Mouse (Mus musculus) brain, embryonic 18.5 days (tissue): ENCODE results near the gene Ebf4.

Source experiments
- DNase-seq: peaks from one replicate; pipeline ENCODE4 v3.0.0-alpha.2; 2012; ENCODE audit warnings: low read depth, low spot score

Gene Ebf4

GRCm38 (mm10) chr2:130294936-130295277 is at the start of gene Ebf4:
Gene Ebf4 (plus strand): TSS chr2:130295169.
- peak; percentile 37 for DNase-seq

- DNase-seq = no peak
Observed at GRCm38 (mm10) chr2:130246912-130247311, 48.1 kb upstream of the Ebf4 start.

DNA sequence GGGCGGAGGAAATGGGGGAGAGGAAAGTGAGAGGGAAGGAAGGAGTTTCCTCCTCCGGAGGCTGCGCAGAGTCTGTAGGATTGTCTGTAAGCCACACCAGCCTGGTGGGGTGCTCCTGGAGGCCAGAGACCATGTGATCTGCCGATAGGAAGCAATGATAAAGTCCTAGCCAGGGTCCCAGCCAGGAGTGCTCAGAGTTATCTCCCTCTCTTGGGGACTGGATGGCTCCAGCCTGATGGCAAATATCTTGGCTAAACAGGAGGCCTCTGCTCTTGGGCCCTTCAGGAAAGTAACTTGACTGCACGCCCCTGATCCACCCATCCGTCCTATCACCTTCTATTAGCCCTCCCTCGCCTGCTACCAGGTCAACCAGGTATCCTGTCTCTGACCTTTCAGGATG is 46.7 kb upstream of the Ebf4 start:
- DNase-seq = no peak

DNA sequence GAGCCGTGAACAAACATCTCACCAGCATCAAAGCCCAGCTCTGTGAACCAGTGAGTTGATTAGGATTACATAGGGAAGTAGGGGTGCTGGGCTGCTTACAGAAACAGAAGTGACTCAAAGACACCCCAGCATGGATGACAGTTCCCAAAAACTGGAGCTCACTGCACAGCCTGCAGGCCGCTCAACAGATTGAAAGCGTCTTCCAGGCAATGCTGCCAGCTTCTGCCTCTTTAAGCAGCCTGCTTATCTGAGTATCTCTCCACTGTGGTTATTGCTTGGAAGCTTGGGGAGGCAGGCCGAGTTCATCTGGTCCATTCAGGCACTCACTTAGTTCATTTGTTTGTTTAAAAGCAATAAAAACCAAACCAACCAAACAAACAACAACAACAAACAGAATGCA is 38.2 kb upstream of the Ebf4 start:
- no peak for DNase-seq

DNA sequence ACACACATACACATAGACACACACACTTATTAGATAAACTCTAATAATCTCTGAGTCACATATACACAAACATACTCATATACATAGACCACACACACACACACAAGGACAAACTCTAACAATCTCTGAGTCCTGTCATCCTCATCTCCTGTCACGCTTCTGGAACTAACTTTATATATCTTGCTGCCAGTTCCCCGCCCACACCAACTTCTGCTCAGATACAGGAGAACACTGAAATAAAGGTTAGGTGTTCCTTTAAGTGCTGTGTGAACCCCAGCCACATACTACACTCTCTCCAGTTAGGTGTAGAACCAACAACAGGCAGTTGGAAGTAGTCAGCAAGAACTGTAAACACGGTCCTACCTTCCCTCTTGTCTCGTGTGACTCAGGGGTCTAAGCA is 34.1 kb upstream of the Ebf4 start:
- no peak for DNase-seq

DNA sequence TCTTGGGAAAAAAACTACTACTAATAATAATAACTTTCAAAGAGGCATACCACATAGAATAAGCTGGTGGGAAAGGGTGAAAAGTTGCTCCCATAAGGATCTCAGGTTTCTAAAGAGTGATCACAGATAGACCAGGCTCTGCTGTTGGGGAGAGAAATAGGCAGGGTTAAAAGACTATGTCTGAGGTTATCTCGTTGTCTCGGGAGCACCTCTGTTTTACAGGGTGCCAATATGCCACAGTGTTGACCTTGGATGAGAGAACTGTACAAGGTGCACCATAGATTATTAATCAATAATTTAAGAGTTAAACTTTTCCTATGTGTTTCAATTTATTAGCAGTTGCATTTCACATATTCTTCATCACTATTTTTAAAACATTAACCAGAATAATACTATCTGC is 33.1 kb upstream of the Ebf4 start:
- no peak for DNase-seq

DNA sequence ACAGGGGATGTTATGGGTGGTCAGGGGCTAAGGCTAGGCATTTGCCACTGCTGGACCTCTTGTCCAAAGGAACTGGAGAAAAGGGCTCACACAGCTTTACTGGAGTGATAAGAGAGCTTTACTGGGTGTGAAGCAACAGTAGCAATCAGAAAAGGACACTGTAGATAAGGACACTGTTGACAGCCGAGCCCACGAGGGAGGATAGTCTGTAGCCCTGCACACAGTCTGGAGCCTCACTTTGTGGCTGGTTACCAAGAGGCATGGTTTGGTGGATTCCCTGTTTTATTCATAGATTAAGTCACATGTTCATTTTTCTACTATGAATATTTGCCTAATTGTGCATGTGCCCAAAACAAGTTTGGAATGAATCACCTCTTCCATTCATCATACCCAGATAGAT is 32.6 kb upstream of the Ebf4 start:
- DNase-seq = no peak

DNA sequence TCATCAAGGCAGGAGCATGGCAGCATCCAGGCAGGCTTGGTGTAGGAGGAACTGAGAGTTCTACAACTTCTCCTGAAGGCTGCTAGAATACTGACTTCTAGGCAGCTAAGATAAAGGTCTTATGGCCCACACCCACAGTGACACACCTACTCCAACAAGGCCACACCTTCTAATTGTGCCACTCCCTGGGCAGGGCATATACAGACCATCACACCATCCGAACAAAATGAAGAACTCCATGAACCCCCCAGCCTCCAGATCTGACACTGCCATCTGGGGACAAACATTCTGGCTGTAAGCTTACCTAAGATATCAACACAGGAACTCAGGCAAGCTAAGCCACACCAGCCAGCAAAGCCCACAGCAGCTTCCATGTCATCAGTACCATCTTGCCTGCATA is 29.4 kb upstream of the Ebf4 start:
- DNase-seq = no peak

- no peak for DNase-seq
Observed at GRCm38 (mm10) chr2:130268074-130268473, 26.9 kb upstream of the Ebf4 start.

GRCm38 (mm10) chr2:130273732-130274131 is 21.2 kb upstream of the Ebf4 start:
- no peak for DNase-seq

- DNase-seq = peak; percentile 96
Observed at GRCm38 (mm10) chr2:130274149-130274861, 20.7 kb upstream of the Ebf4 start, which contains the start of gene Nop56. Gene Nop56 (plus strand): TSS chr2:130274430.

DNA sequence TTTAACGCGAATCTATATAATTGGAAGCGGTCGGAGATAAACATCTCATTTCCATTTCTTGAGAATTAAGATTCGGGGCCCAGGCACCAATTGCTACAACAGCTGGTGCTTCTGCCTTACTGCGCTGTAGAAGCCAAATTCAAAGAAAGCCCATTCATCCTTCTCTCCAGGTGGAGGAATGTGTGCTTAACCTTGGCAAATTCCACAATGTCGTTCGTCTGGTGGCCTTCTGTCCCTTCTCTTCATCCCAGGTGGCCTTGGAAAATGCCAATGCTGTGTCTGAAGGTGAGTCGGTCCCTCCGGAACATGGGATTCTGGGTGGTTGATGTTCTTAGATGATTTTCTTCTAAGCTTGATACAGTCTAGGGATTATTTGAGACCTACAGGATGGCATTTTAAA is 20.1 kb upstream of the Ebf4 start:
- DNase-seq = no peak

GRCm38 (mm10) chr2:130275649-130276048 is 19.3 kb upstream of the Ebf4 start:
- no peak for DNase-seq

DNA sequence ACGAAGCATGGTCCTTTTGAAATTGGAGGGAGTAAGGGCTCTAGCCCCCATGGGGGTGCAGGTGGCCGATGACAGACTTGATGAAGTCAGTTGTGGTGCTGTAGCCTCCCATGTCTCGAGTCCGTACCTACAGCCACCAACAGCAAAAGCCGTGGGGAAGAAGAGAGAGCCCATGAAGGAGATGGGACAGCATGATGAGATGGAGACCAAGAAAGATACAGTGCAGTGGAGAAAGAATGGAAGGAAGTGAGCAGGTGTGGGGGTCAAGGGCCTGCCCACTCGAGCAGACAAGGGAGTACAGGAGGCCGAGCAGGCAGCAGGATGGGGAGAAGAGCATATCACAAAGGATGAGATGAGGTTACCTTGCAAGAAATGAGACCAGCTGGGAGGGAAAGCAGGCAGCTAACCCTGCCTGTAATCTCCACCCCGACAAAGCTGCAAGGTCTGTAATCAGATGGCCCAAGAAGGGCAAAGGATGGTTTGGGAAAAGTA is 15.3 kb upstream of the Ebf4 start:
- no peak for DNase-seq

- DNase-seq = no peak
Observed at GRCm38 (mm10) chr2:130280224-130280623, 14.7 kb upstream of the Ebf4 start.

DNA sequence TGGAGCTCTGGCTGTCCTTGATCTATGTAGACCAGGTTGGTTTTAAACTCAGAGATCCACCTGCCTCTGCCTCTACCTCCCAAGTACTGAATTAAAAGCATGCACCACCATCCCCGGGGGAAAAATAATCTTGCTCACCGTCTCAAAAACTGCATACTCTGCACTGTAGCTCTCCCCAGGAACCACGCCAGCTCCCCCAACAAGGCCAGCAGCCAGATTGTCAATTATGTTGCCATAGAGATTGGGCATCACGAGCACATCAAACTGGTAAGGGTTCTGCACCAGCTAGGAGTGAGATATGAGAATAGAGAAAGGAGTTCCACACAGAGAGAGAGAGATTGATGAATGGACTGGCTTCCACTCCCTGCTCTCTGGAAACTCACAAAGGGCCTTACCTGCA is 14.2 kb upstream of the Ebf4 start:
- no peak for DNase-seq

DNA sequence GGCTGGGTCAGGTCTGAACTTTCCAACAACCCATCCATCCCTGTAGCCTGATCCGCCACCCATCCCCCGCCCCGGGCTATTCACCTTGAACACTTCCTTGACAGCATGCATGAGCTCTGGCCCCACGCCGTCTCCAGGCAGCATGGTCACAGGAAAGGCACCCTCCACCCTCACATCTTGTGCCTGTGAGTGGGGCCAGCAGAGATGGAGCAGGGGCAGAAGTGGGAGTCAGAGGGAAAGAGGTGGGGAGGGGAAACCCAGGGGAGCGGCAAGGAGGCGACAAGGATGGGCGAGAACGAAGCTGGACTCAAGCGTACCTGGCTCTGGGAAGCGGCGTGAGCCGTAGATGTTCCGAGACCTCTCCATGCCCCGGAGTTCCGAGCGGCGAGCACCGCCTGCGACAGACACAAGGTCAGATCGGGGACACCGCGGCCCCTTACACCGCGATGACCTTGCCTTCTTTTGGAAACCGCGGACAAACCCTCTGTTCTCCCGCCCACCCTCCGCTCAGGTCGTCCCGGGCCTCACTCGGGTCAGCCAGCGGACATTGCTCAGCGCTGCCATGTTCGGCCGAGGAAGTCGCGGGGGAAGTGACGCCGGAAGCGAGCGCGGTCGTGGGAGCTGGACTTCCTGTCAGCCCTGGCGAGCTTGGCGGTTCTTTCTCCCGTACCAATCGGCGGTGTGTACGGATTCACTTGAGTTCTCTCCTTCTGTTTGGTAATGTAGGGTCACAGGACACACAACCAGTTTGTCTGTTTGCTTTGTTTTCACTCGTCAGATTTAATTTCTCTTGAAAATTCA is 10.9 kb upstream of the Ebf4 start, which contains the start of gene Idh3b:
Gene Idh3b, minus strand, starts transcription at position 694 of the 801 bp plus-strand sequence.
- DNase-seq = peak; percentile 72

DNA sequence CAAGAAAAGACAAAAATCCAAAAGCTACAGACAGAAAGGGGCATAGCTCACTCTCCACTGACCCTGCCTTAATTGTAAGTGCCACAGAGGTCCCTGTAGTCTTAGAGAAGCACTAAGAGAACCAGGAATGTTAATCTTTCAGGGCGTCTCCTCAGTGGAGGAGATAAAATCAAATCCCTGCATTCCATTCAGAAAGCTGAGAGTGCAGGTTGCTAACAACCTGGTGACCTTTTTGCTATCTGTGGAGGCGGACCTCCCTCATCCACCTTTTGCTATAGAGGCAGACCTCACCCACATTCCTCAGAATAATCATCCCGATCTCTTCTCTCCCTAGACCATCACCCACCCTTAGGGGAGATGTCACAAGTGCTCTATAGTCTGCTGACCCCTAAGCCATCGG is 5.9 kb upstream of the Ebf4 start:
- DNase-seq = no peak

- DNase-seq = peak; percentile 45
Observed at GRCm38 (mm10) chr2:130291434-130291833, 3.5 kb upstream of the Ebf4 start.

DNA sequence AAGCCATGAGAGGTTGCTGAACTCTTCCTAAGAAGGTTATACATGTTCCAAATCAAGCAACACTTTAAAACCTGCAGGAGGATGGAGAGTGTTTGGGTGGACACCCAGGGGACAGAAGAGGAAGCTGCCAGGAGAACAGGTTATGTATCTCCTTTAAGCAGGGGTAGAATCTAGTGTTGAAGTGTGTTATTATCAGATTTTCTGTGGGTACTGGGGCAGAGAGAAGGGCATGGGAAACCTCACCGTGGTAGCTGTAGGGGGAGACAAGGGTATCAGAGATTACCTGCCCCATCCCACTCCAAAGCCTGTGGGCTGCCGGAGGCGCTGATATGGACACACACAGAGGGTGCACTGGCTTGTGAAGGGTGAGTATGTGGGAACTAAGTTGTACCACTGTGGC is 2.0 kb upstream of the Ebf4 start:
- DNase-seq = no peak

DNA sequence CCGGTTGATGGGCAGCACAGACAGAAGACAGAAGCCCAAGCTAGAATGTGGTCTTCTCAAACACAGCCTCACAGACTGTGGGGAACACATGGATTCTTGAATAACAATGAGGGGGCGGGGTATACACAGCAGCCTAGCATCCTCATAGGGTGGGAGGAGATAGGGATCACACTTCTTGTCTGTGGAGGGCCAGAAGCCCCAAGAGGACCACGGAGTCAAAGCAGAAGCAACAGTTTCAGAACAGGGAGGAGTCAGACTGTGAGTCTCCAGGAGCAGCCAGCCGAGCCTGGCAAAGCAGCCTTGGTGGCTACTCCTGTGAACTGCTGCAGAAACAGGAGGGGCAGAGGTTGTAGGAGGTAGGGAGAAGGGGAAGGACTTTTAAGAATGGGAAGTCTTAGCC is 1.5 kb upstream of the Ebf4 start:
- DNase-seq = no peak

GRCm38 (mm10) chr2:130294218-130294935 is 592 bp upstream of the Ebf4 start:
- DNase-seq = no peak
